Mouse (Mus musculus) urinary bladder, postnatal 25 days (tissue): Measurements from ENCODE around the gene Fam117a.
A peak's percentile ranks its signal among the peaks of the same experiment; 100 is the strongest.

Experiments
- DNase-seq: peaks from one replicate; pipeline ENCODE4 v3.0.0; 2022; ENCODE audit warnings: low spot score

Fam117a gene

DNA sequence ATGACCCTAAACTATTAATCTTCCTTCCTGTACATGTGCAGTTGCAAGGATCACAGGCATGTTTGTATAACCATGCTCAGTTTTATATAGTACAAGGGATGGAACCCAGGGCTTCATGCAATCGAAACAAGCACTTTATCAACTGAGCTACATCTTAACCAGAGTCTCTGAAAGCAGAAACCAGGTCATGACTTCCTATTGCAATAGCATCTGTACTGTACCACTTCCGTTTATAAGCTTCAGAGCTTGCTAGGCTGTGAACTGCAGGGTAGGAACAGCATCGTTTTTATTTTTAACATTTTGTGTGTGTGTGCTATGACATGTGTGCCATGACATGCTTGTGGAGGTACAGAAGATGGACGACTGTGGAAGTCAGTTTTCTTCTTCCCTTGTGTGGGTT lies 3.6 kb upstream of the Fam117a start:
- no peak for DNase-seq

DNA sequence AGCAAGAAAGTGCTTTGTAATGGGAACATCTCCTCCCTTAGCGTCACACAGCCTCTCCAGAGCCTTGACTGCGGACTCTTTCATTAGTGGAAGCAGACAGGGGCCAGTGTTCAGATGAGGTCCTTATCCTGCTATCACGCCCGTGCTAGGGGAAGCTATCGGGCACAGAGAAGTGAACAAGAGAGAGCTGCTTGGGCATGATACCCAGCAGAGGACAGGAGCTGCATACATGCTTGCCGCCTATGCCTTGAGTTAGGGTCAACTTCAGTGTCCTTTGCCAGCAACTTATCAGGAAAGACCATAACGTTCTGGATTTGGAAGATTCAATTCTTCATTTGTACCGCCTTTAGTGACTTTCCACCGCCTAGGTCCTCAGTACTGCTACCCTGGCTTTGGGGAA lies 3.0 kb upstream of the Fam117a start:
- DNase-seq: no peak

DNA sequence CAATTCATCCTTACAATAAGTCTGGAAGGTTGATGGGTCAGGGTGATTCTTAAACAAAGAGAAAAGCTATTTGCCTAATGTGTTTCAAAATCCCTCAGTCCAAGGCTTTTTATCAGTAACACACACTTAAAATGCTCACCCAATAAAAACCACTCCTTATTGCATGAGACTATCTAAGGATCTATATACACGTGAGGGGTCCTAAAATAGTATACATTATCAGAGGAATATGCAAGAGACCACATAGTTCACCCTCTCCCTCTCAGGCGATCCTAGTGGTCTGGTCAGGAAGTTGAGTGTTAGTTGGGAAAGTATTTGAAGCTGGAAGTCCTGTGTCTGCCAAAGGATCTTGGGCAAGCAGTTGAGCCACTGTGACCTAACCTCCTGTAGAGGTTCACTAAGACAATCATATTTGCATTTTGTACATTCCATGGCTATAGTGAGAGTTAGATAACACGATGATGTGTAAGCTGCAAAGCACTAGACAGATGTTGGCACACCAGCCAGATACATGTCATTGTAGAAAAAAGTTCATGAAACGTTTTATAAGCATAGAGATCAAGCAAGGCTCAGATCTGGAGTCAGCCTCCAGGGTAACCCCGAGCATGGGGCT lies 2.3 kb upstream of the Fam117a start:
- DNase-seq: no peak

DNA sequence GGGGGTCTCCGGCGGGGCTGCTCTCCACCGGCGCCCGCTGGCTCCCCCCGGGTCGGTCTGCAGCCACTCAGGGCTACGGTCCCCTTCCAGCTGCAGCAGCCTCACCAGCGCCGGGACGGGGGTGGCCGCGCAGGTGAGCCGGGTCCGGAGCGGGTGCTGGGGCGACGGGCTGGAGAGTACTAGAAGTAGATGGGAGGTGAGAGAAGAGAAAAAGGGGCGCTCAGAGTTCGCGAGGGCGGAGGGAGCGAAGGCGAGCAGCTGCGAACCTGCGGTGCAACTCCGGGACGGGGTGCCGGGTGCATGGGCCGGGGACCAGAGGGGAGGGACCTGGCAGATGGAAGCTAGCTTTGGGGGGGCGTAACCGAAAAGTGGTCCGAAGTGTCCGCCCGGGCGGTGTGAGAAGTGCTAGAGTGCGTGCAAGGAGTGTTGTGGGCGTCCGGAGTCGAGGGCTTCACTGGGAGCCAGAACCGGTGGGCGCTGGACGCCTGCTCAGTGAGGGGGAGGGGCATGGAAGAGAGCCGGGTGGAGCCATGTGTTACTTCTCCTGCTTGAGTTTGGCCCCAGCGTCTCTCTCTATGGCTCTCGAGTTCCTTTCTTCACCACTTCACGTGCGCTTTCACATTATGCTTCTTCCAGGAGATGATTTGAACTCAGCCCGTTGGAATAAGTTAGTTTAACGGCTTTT lies 453 bp downstream of the Fam117a start:
- peak; percentile 49 for DNase-seq

DNA sequence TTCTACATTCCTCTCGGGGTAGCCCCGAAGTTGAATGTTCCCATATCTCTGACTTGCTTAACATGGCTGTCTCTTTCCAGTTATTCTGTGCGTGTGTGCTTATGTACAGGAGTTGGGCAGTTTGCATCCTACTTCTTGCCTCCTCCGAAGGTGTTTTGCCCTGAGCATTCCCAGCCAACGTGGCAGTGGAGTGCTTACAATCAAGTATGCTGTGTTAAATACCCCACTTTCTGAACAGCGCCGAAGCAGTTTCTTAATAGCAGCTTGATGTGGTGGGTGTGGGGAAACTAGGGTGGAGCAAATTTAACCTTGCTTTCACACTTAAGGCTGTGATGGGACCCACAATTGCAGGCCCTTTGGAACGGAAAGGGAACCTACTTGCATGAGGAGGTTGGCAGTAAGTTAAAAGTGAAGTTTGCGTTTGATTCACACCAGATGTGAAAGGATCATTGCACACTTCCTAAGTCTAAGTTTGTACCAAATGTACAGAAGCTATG lies 1.1 kb downstream of the Fam117a start:
- no peak for DNase-seq

- DNase-seq: no peak
These were observed 2.7 kb downstream of the Fam117a start for GRCm38 (mm10) chr11:95339471-95340021.

GRCm38 (mm10) chr11:95340259-95340658 lies 3.4 kb downstream of the Fam117a start:
- DNase-seq: no peak

- DNase-seq: no peak
These were observed 3.8 kb downstream of the Fam117a start for GRCm38 (mm10) chr11:95340664-95341063.

DNA sequence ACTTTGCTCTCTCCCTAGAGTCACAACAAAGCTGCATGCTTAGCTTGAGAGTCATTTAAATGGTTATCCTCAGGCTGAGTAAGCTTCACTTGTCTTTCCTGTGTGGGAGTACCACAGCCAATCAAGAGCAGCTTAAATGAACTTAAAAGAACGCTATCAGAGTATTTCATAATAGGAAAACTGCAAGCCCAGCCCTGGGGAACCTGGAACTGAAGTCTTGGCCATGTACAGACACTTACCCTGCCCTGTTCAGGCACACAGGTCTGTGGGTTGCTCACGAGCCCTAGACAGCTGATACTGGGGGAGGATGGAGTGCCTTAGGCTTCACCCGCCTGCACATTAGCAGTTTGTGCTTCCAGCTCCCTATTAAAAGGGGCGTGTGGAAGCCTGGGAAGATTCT lies 6.4 kb downstream of the Fam117a start:
- no peak for DNase-seq

DNA sequence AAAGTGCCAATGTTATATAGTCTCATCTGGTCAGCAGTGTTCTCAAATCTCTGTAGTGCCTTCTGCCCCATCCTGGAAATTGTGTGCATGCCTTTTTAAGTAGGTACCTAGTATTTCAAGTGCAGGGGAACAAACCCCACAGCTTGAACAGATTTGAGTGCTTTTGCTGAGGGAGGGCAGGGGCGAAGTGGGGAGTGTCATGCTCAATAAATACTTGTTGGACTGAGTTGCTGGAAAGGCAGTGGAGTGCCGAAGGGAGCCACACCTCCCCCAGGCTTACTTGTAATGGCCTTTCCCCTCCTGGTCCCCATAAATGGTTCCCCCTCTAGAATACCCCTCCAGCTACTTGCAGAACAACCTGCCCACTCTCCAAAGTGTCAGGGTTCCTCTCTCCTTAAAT lies 7.4 kb downstream of the Fam117a start:
- DNase-seq: no peak

DNA sequence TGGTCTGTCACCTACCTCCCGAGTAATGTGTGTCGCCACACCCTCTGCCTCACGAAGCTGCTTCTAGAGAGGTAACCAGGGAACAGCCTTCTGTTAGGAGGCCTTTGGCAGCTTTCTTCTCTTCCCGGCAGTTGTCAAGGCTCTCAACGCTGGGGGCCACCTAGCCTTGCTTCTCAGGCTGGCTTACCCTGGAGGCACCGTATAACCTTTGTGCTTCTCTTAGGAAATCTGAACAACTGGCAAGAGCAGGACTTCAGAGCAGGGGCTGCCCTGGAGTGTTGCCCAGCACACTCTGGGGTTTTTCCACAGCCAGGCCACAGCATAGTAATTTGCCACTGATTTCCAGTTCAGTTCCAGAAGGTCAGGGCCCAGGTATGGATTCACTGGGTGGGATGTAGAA lies 13.5 kb downstream of the Fam117a start:
- no peak for DNase-seq

GRCm38 (mm10) chr11:95350960-95351359 lies 14.1 kb downstream of the Fam117a start:
- DNase-seq: no peak

DNA sequence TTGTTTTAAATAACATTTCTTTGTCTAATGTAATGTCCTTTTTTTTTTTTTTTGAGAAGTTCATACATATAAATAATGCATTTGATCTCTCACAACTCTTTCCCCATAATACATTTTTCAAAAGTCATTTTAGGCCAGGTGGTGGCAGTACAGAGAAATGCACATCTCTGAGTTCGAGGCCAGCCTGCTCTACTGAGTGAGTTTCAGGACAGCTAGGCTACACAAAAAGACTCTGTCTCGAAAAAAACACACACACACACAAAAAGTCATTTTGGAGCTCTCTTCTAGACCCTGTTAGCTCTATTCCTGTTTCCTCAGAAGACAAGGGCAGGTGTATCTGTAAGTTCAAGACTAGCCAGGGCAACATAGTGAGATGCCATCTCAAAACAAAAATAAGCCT lies 15.9 kb downstream of the Fam117a start:
- no peak for DNase-seq

DNA sequence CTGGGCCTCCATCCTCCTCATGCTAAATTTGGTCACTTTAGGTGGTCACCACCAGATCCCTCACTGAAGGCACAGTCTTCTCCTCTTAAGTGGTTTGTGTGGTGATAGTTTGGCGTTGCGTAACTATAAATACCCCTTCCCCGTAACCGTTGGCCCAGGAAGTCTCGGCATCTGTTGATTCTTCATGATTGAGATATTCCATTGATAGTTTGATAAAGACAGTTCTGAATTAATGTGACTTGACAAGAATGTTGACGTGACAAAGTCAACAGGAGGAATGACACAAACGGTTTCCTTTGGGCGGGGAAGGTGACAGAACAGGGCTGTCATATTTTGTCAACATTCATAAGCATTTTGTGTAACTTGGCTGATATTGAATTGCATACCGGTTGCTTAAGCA lies 16.4 kb downstream of the Fam117a start:
- no peak for DNase-seq

DNA sequence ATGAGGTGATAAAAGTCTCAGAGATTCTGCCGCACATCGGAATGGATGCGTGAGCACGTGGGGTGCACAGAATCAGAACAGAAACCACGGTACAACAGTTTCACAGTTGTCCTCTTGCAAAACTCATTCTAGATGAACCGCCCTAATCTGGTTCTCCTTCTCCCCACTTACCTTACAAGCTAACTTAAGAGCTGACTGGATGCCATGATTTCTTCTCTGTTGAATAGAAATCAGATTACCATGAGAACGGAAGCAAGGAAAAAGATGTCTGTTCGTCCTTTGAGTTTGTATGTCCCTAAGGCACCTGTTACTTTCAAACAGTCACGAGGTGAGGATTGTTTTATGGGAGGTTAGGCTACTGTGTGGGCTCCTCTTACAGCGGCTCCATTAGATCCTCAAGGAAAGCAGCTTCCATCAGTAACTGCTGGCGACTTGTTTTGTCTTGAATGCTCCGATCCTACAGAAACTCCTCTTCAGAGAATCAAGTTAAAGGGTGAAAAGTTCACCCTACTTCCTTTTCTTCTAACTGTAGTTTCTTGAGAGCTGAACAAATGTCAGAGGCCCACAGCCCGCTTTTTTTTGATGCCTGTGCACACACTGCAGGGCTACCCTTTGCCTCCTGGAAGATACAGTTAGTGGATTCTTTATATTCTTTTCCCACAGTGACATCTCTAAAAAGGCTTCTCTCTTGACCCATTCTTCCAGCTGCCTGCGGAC lies 17.6 kb downstream of the Fam117a start:
- no peak for DNase-seq

DNA sequence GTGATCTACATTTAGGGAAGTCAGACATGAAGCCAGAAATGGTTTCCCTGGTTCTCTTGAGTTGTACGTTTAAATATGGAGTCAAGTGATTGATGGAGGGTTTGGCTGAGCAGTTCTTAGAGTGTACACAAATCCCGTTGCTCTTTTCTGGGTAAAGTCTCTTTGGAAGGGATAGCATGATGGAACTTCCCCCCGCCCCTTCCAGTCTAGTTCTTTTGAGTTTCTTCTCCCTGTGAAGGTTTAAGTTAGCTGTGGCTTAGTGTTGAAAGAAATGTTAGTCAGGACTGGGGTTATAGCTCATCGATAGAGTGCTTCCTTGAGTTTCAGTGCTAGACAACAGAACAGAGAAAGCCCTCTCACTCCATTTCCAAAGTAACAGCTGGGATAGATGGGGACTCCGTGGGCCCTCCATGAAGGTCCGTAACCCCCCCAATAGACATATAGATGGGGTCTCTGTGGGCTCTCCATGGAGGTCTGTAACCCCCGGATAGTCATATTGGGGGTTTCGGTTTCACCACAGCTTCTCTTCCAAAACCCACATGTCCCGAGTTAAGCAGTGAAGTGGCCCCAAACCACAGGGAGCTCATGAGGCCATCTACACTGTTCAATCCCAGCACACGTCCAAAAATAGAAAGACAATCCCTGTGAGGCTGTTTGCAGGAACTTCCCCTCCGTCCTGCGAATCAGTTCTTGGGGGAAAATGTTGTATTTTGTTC lies 18.3 kb downstream of the Fam117a start:
- no peak for DNase-seq

DNA sequence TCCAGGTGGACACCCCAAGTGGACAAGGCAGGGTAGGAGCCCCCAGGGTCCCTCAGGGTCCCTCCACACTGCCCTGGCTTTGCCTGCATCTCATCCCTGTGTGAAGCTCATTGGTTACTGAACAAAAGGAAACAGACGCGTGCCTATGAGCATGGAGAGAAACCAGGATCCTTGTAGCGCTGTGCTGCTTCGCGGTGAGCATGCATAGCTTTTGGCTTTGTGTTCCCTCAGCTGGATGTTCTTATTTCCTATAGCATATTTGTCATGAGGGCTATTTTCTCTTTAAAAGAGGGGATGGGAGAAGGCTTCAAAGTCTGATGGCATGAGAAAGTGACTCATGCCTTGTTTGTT lies 18.8 kb downstream of the Fam117a start:
- no peak for DNase-seq

GRCm38 (mm10) chr11:95356039-95356438 lies 19.2 kb downstream of the Fam117a start:
- no peak for DNase-seq

DNA sequence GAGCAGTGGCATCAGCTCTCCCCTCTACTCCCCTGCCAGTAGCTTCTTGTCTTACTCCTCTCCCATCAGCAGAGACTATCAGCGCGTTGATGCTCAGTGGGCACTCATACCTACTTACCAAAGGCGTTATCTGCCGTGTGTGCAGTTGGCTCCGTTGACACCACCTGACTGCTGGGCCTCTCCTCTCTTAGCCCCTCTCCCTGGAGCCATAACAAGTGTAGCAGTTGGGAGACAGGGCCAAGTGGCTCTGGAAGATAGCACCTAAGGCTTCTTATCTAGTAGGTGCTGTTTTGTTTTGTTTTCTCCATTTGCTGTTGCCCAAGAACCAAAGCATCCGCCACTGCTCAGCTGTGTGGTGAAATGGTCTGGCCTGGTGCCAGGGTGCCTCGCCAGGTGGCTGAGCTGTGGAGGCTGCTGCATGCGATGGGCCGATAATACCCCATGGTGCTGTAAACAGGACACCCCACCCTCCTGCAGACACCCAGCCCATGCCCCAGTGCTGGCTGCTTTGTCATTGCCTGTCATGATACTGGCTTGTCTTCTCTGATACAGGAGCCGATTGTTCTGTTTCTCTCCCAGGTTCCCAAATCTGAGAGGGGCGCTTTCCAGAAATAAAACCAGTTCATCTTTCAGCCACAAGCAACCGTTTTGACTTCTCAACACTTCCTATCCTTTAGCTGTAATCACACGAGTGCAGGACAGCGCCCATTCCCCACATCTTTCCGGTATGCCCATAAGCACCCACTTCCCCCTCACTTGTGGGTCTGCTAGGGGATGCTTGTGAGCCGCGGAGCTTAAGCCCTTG lies 19.9 kb downstream of the Fam117a start:
- DNase-seq: peak; percentile 48

GRCm38 (mm10) chr11:95358263-95358662 lies 21.4 kb downstream of the Fam117a start:
- no peak for DNase-seq

- DNase-seq: no peak
These were observed 27.6 kb downstream of the Fam117a start for GRCm38 (mm10) chr11:95364388-95364787.

- DNase-seq: peak; percentile 56
These were observed 28.8 kb downstream of the Fam117a start for GRCm38 (mm10) chr11:95365596-95365995.
